Mouse (Mus musculus) heart, adult 8-10 months (tissue): ENCODE results near the gene Nedd8. TPM values are rescaled to one million over a fixed set of nuclear protein-coding genes. Genes with fewer than 3 reads are reported as not detected.

ENCODE experiments used
- DNase-seq: peaks from one replicate; pipeline ENCODE4 v3.0.0; 2022; ENCODE audit warnings: low spot score
- total RNA-seq, 4 experiments: library from RNA; stranded (reverse); gene quantifications; 2 replicates each; pipeline ENCODE4 v1.2.4; 2022

Gene Nedd8
- total RNA-seq, 4 experiments from 2014 or later, result 245 to 279 (median 255) TPM

GRCm38 (mm10) chr14:55614565-55615178 lies 57.3 kb downstream of the Nedd8 start:
- DNase-seq, result no peak

GRCm38 (mm10) chr14:55613346-55613745 lies 58.6 kb downstream of the Nedd8 start:
- DNase-seq, result no peak

Other genes with a start within 250 kb of the Nedd8 start
- gene Dhrs4, start 193.4 kb downstream of the Nedd8 start, total RNA-seq, result 100 to 1,000 TPM; 132 to 160 (median 146) TPM
- gene Carmil3, start 181.5 kb downstream of the Nedd8 start, total RNA-seq, result 1 to 10 TPM; 2.4 to 3.6 (median 2.4) TPM
- under 1 TPM in 1 of 4 experiments, not detected in 3; 0.12 TPM for gene Cpne6, start 161.7 kb downstream of the Nedd8 start, total RNA-seq
- gene Nrl, start 147.1 kb downstream of the Nedd8 start, total RNA-seq, result not detected
- 10 to 100 TPM in 2 of 4 experiments, 1 to 10 TPM in 2; 6.6 to 12.5 (median 9.3) TPM for gene Pck2, start 131.9 kb downstream of the Nedd8 start, total RNA-seq
- 100 to 1,000 TPM; 161 to 180 (median 166) TPM for gene Dcaf11, start 112.1 kb downstream of the Nedd8 start, total RNA-seq
- gene A730061H03Rik, start 111.7 kb downstream of the Nedd8 start, total RNA-seq, result not detected
- gene Fitm1, start 96.5 kb downstream of the Nedd8 start, total RNA-seq, result 100 to 1,000 TPM; 165 to 203 (median 175) TPM
- gene Psme1, start 94.0 kb downstream of the Nedd8 start, total RNA-seq, result 100 to 1,000 TPM; 273 to 297 (median 284) TPM
- gene Emc9, start 86.8 kb downstream of the Nedd8 start, total RNA-seq, result 10 to 100 TPM; 65.0 to 75.0 (median 68.2) TPM
- gene Psme2, start 81.0 kb downstream of the Nedd8 start, total RNA-seq, result 100 to 1,000 TPM in 3 of 4 experiments, 10 to 100 TPM in 1; 92.6 to 112 (median 108) TPM
- gene Rnf31, start 80.4 kb downstream of the Nedd8 start, total RNA-seq, result 10 to 100 TPM; 23.9 to 29.1 (median 26.9) TPM
- gene Irf9, start 68.6 kb downstream of the Nedd8 start, total RNA-seq, result 1 to 10 TPM; 7.2 to 8.9 (median 8.4) TPM
- 1 to 10 TPM in 1 of 4 experiments, under 1 TPM in 3; 0.53 to 1.4 (median 0.67) TPM for gene Rec8, start 54.1 kb downstream of the Nedd8 start, total RNA-seq
- 10 to 100 TPM; 58.2 to 75.2 (median 71.6) TPM for gene Ipo4, start 36.2 kb downstream of the Nedd8 start, total RNA-seq
- gene Gm49378, start 34.2 kb downstream of the Nedd8 start, total RNA-seq, result 1 to 10 TPM; 1.6 to 3.3 (median 2.6) TPM
- gene Tm9sf1, start 28.3 kb downstream of the Nedd8 start, total RNA-seq, result 10 to 100 TPM; 38.9 to 44.2 (median 40.8) TPM
- gene Tssk4, start 21.9 kb downstream of the Nedd8 start, total RNA-seq, result under 1 TPM; 0.44 to 0.88 (median 0.52) TPM
- gene Mdp1, start 11.6 kb downstream of the Nedd8 start, total RNA-seq, result 10 to 100 TPM; 46.2 to 64.1 (median 52.7) TPM
- 10 to 100 TPM in 1 of 4 experiments, 1 to 10 TPM in 3; 7.8 to 11.2 (median 8.9) TPM for gene Gmpr2, start 183 bp downstream of the Nedd8 start, total RNA-seq
- gene Tinf2, start 9.7 kb upstream of the Nedd8 start, total RNA-seq, result 10 to 100 TPM; 11.1 to 15.2 (median 13.3) TPM
- under 1 TPM; 0.16 to 0.43 (median 0.27) TPM for gene Tgm1, start 41.8 kb upstream of the Nedd8 start, total RNA-seq
- gene Rabggta, start 50.1 kb upstream of the Nedd8 start, total RNA-seq, result 10 to 100 TPM; 13.3 to 14.6 (median 14.5) TPM
- gene Dhrs1, start 73.6 kb upstream of the Nedd8 start, total RNA-seq, result 10 to 100 TPM; 38.3 to 46.8 (median 43.2) TPM
- 10 to 100 TPM in 3 of 4 experiments, 1 to 10 TPM in 1; 9.6 to 13.2 (median 11.0) TPM for gene Nop9, start 73.6 kb upstream of the Nedd8 start, total RNA-seq
- gene Cideb, start 86.3 kb upstream of the Nedd8 start, total RNA-seq, result 1 to 10 TPM in 3 of 4 experiments, under 1 TPM in 1; 0.95 to 1.9 (median 1.4) TPM
- under 1 TPM; 0.06 to 0.19 (median 0.13) TPM for gene Ltb4r2, start 89.3 kb upstream of the Nedd8 start, total RNA-seq
- gene Ltb4r1, start 93.8 kb upstream of the Nedd8 start, total RNA-seq, result under 1 TPM in 3 of 4 experiments, not detected in 1; 0.19 to 0.49 (median 0.26) TPM
- gene Adcy4, start 112.0 kb upstream of the Nedd8 start, total RNA-seq, result 10 to 100 TPM; 13.0 to 22.0 (median 16.4) TPM
- gene Ripk3, start 116.7 kb upstream of the Nedd8 start, total RNA-seq, result 1 to 10 TPM; 2.2 to 6.2 (median 3.4) TPM
- gene Nfatc4, start 151.0 kb upstream of the Nedd8 start, total RNA-seq, result 1 to 10 TPM; 3.3 to 4.2 (median 3.7) TPM
- 10 to 100 TPM in 1 of 4 experiments, 1 to 10 TPM in 3; 4.4 to 11.5 (median 6.2) TPM for gene Nynrin, start 181.9 kb upstream of the Nedd8 start, total RNA-seq
- under 1 TPM in 1 of 4 experiments, not detected in 3; 0.06 TPM for gene Cbln3, start 212.3 kb upstream of the Nedd8 start, total RNA-seq
- gene Khnyn, start 212.8 kb upstream of the Nedd8 start, total RNA-seq, result 10 to 100 TPM in 2 of 4 experiments, 1 to 10 TPM in 2; 8.1 to 11.7 (median 10.3) TPM
- gene Sdr39u1, start 228.2 kb upstream of the Nedd8 start, total RNA-seq, result 100 to 1,000 TPM; 120 to 148 (median 130) TPM